Mouse (Mus musculus) midbrain, embryonic 12.5 days (tissue): ENCODE results near the gene Gprc5c. TPM values are rescaled to one million over a fixed set of nuclear protein-coding genes. Genes with fewer than 3 reads are reported as not detected.

ENCODE experiments used
- ATAC-seq: fragments of 200-750 bp; cut with Nextera tagmentation; 2 replicates; pipeline ENCODE4 v1.8.0; 2017; ENCODE audit warnings: low read depth, moderate TSS enrichment, moderate library complexity; ENCODE audit not compliant: low FRiP score
- H3K27ac ChIP-seq: fragments of 300-500 bp; sonication (generic); replicated peaks from 2 replicates; pipeline ENCODE4 v1.5.1; 2016; ENCODE audit warnings: mild to moderate bottlenecking
- H3K27me3 ChIP-seq: fragments of 300-500 bp; sonication (generic); 2 replicates; pipeline ENCODE4 v1.6.1; 2016; ENCODE audit warnings: mild to moderate bottlenecking
- H3K36me3 ChIP-seq: fragments of 300-500 bp; sonication (generic); 2 replicates; pipeline ENCODE4 v1.6.1; 2016
- H3K4me1 ChIP-seq: fragments of 300-500 bp; sonication (generic); 2 replicates; pipeline ENCODE4 v1.6.1; 2016
- H3K4me2 ChIP-seq: fragments of 300-500 bp; sonication (generic); replicated peaks from 2 replicates; pipeline ENCODE4 v1.6.1; 2016; ENCODE audit warnings: mild to moderate bottlenecking, moderate library complexity
- H3K4me3 ChIP-seq: fragments of 300-500 bp; sonication (generic); 2 replicates; pipeline ENCODE4 v1.5.1; 2016; ENCODE audit warnings: mild to moderate bottlenecking
- H3K9ac ChIP-seq: fragments of 300-500 bp; sonication (generic); replicated peaks from 2 replicates; pipeline ENCODE4 v1.6.1; 2016; ENCODE audit warnings: mild to moderate bottlenecking, moderate library complexity
- H3K9me3 ChIP-seq: fragments of 300-500 bp; sonication (generic); 2 replicates; pipeline ENCODE4 v1.6.1; 2016; ENCODE audit warnings: mild to moderate bottlenecking
- WGBS: fragments of 180-500 bp; shearing (Covaris S2); methylation state at CpG from one replicate; pipeline ENCODE4 v1.1.7; 2016; 5-methylcytosine and 5-hydroxymethylcytosine counted together
- polyA plus RNA-seq: library from polyadenylated mRNA; unstranded; fragments of >200 nt; fragmentation: Nextera tagmentation; extraction: Ambion mirVana; gene quantifications from 2 replicates; pipeline ENCODE4 v1.2.1, GENCODE M21; 2016

Gene Gprc5c
- polyA plus RNA-seq, result 10.4 and 16.8 TPM in 2 replicates

GRCm38 (mm10) chr11:114850452-114851268 lies at the start of gene Gprc5c:
Gene Gprc5c (plus strand): TSS chr11:114851152.
- under 1% methylated on average over 38 of the region's 43 CpGs for WGBS
- Histone ChIP-seq H3K9me3 (no peaks in the 10 kb centered on the region), H3K27me3 (peaks cover 69% of the 10 kb centered on the region), H3K36me3 (no peaks in the 10 kb centered on the region), H3K4me3 (peak within 1 kb of the TSS; percentile 56), H3K4me2 (peak within 1 kb of the TSS; percentile 95), H3K9ac (peak within 1 kb of the TSS; percentile 58), H3K27ac (0 out of 2 replicates have a peak within 1 kb of the TSS, but pooled peaks have one; percentile 20), H3K4me1 (peaks cover 33% of the 10 kb centered on the region)
- ATAC-seq, result no peak

- Histone ChIP-seq H3K27me3 (peaks cover 9% of the 10 kb centered on the region), H3K9ac (no peak overlapping the region), H3K4me2 (no peak overlapping the region), H3K9me3 (no peaks in the 10 kb centered on the region), H3K4me3 (no peak overlapping the region), H3K36me3 (no peaks in the 10 kb centered on the region), H3K27ac (no peak overlapping the region), H3K4me1 (peaks cover 34% of the 10 kb centered on the region)
- no peak for ATAC-seq
- 100% methylated on average over 1 of the region's 1 CpGs for WGBS
Observed at GRCm38 (mm10) chr11:114801906-114802305, 49.0 kb upstream of the Gprc5c start.

- Histone ChIP-seq H3K36me3 (no peaks in the 10 kb centered on the region), H3K9me3 (no peaks in the 10 kb centered on the region), H3K4me3 (no peak overlapping the region), H3K27me3 (peaks cover 9% of the 10 kb centered on the region), H3K4me2 (no peak overlapping the region), H3K9ac (no peak overlapping the region; the same call in 1 of the 2 replicates), H3K27ac (no peak overlapping the region), H3K4me1 (peaks cover 37% of the 10 kb centered on the region)
- WGBS, result 69% methylated on average over 15 of the region's 15 CpGs
- ATAC-seq, result no peak
Observed at GRCm38 (mm10) chr11:114802540-114803267, 48.2 kb upstream of the Gprc5c start.

GRCm38 (mm10) chr11:114803990-114804389 lies 47.0 kb upstream of the Gprc5c start:
- Histone ChIP-seq H3K36me3 (no peaks in the 10 kb centered on the region), H3K9ac (no peak overlapping the region), H3K27me3 (peaks cover 9% of the 10 kb centered on the region), H3K4me2 (no peak overlapping the region), H3K9me3 (no peaks in the 10 kb centered on the region), H3K4me1 (peaks cover 44% of the 10 kb centered on the region), H3K4me3 (no peak overlapping the region), H3K27ac (no peak overlapping the region)
- WGBS, result 17% methylated on average over 8 of the region's 8 CpGs
- ATAC-seq, result no peak; the same call in 1 of the 2 replicates

- ATAC-seq, result no peak
- peaks cover 47% of the 10 kb centered on the region for H3K4me1 ChIP-seq
- no peak overlapping the region for H3K4me3 ChIP-seq
- no peak overlapping the region for H3K27ac ChIP-seq
- H3K9ac ChIP-seq, result no peak overlapping the region
- 58% methylated on average over 2 of the region's 2 CpGs for WGBS
- H3K27me3 ChIP-seq, result peaks cover 9% of the 10 kb centered on the region
- no peaks in the 10 kb centered on the region for H3K36me3 ChIP-seq
- H3K4me2 ChIP-seq, result no peak overlapping the region
- H3K9me3 ChIP-seq, result no peaks in the 10 kb centered on the region
Observed at GRCm38 (mm10) chr11:114807025-114807424, 43.9 kb upstream of the Gprc5c start.

- no peak overlapping the region for H3K4me3 ChIP-seq
- no peaks in the 10 kb centered on the region for H3K9me3 ChIP-seq
- H3K27ac ChIP-seq, result no peak overlapping the region
- H3K9ac ChIP-seq, result no peak overlapping the region
- H3K4me1 ChIP-seq, result peaks cover 44% of the 10 kb centered on the region
- no peaks in the 10 kb centered on the region for H3K36me3 ChIP-seq
- ATAC-seq, result peak; percentile 36; the same call in 1 of the 2 replicates
- 16% methylated on average over 13 of the region's 14 CpGs for WGBS
- peaks cover 6% of the 10 kb centered on the region for H3K27me3 ChIP-seq
- no peak overlapping the region for H3K4me2 ChIP-seq
Observed at GRCm38 (mm10) chr11:114807686-114808427, 43.1 kb upstream of the Gprc5c start.

GRCm38 (mm10) chr11:114809371-114809770 lies 41.6 kb upstream of the Gprc5c start:
- no peak overlapping the region for H3K4me2 ChIP-seq
- no peak overlapping the region for H3K27ac ChIP-seq
- H3K9me3 ChIP-seq, result no peaks in the 10 kb centered on the region
- WGBS, result 86% methylated on average over 1 of the region's 1 CpGs
- no peak overlapping the region for H3K4me3 ChIP-seq
- no peak overlapping the region for H3K9ac ChIP-seq
- peaks cover 32% of the 10 kb centered on the region for H3K4me1 ChIP-seq
- peaks cover 4% of the 10 kb centered on the region; the same call in 1 of the 2 replicates for H3K27me3 ChIP-seq
- no peaks in the 10 kb centered on the region for H3K36me3 ChIP-seq
- no peak for ATAC-seq

- Histone ChIP-seq H3K4me1 (peaks cover 29% of the 10 kb centered on the region), H3K36me3 (no peaks in the 10 kb centered on the region), H3K27ac (no peak overlapping the region), H3K9me3 (no peaks in the 10 kb centered on the region), H3K9ac (no peak overlapping the region), H3K4me3 (no peak overlapping the region), H3K27me3 (peaks cover 4% of the 10 kb centered on the region; the same call in 1 of the 2 replicates), H3K4me2 (no peak overlapping the region)
- WGBS, result 18% methylated on average over 4 of the region's 4 CpGs
- no peak for ATAC-seq
Observed at GRCm38 (mm10) chr11:114810344-114810743, 40.6 kb upstream of the Gprc5c start.

- no peak overlapping the region for H3K9ac ChIP-seq
- H3K4me3 ChIP-seq, result no peak overlapping the region
- H3K9me3 ChIP-seq, result no peaks in the 10 kb centered on the region
- 0 out of 2 replicates have a peak, but pooled peaks cover 6% of the 10 kb centered on the region for H3K27me3 ChIP-seq
- no peak overlapping the region for H3K27ac ChIP-seq
- H3K36me3 ChIP-seq, result no peaks in the 10 kb centered on the region
- peaks cover 14% of the 10 kb centered on the region for H3K4me1 ChIP-seq
- 21% methylated on average over 6 of the region's 6 CpGs for WGBS
- no peak overlapping the region for H3K4me2 ChIP-seq
- peak; percentile 70 for ATAC-seq
Observed at GRCm38 (mm10) chr11:114812731-114813240, 38.2 kb upstream of the Gprc5c start.

GRCm38 (mm10) chr11:114814873-114815592 lies 35.9 kb upstream of the Gprc5c start:
- H3K27ac ChIP-seq, result no peak overlapping the region
- peaks cover 13% of the 10 kb centered on the region for H3K4me1 ChIP-seq

GRCm38 (mm10) chr11:114816934-114817333 lies 34.0 kb upstream of the Gprc5c start:
- 89% methylated on average over 4 of the region's 4 CpGs for WGBS
- H3K4me1 ChIP-seq, result peaks cover 12% of the 10 kb centered on the region
- H3K36me3 ChIP-seq, result no peaks in the 10 kb centered on the region
- no peak overlapping the region for H3K4me2 ChIP-seq
- H3K9ac ChIP-seq, result no peak overlapping the region
- H3K27me3 ChIP-seq, result 0 out of 2 replicates have a peak, but pooled peaks cover 6% of the 10 kb centered on the region
- ATAC-seq, result no peak
- H3K4me3 ChIP-seq, result no peak overlapping the region
- no peak overlapping the region for H3K27ac ChIP-seq
- H3K9me3 ChIP-seq, result no peaks in the 10 kb centered on the region

More at GRCm38 (mm10) chr11:114814873-114815592, 35.9 kb upstream of the Gprc5c start:
- ATAC-seq, result no peak
- 79% methylated on average over 11 of the region's 11 CpGs for WGBS
- H3K27me3 ChIP-seq, result 0 out of 2 replicates have a peak, but pooled peaks cover 6% of the 10 kb centered on the region
- H3K4me3 ChIP-seq, result no peak overlapping the region
- H3K9ac ChIP-seq, result no peak overlapping the region
- no peak overlapping the region for H3K4me2 ChIP-seq
- H3K9me3 ChIP-seq, result no peaks in the 10 kb centered on the region
- no peaks in the 10 kb centered on the region for H3K36me3 ChIP-seq
